Mouse (Mus musculus) embryonic fibroblast, embryonic 13.5 days (primary cell): ENCODE results near the gene Rdh9.

Source experiments
- CTCF ChIP-seq: IDR thresholded peaks from 2 replicates; pipeline ENCODE4 v1.5.1; 2011; ENCODE audit warnings: mild to moderate bottlenecking, control low read depth, low read length, moderate library complexity, borderline replicate concordance; ENCODE audit not compliant: insufficient read depth
- POLR2A ChIP-seq: IDR thresholded peaks from 2 replicates; pipeline ENCODE4 v1.6.1; 2011; ENCODE audit warnings: low read depth, mild to moderate bottlenecking, control low read depth, low read length, moderate library complexity

DNA sequence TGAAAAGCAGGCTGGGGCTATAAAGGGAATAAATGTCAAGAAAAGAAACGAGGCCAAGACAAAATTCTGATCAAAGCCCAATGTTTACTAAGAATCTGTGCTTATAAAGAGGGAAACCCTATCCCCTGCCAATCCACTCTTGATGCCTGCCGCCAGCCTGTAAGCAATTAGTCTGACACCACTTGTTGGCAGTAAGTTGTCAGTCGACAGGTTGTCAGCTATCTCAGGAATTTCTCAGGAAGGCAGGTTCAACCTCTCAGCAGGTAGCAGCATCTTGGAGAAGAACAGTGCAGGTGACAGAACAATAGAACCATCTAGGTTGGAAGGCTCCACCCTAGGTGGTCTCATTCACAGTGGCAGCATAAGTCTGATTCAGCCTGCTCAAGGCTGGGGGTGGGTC lies 52.9 kb downstream of the Rdh9 start:
- TF ChIP-seq POLR2A (no peak), CTCF (no peak)
